Mouse (Mus musculus) forebrain, embryonic 16.5 days (tissue): ENCODE data around the gene Gfm2. TPM values are rescaled to one million over a fixed set of nuclear protein-coding genes. Genes with fewer than 3 reads are reported as not detected.
A peak's percentile ranks its signal among the peaks of the same experiment; 100 is the strongest.

Source experiments
- ATAC-seq: fragments of 200-750 bp; cut with Nextera tagmentation; 2 replicates; pipeline ENCODE4 v1.8.0; 2017; ENCODE audit warnings: mild to moderate bottlenecking, moderate library complexity
- H3K27ac ChIP-seq: fragments of 300-500 bp; sonication (generic); 2 replicates; pipeline ENCODE4 v1.5.1; 2014; ENCODE audit warnings: low read length, control low read depth
- H3K27me3 ChIP-seq: fragments of 300-500 bp; sonication (generic); replicated peaks from 2 replicates; pipeline ENCODE4 v1.6.1; 2014; ENCODE audit warnings: low read length; ENCODE audit not compliant: control insufficient read depth, insufficient read depth
- H3K36me3 ChIP-seq: fragments of 300-500 bp; sonication (generic); 2 replicates; pipeline ENCODE4 v1.6.1; 2014; ENCODE audit not compliant: control insufficient read depth, insufficient read depth
- H3K4me1 ChIP-seq: fragments of 300-500 bp; sonication (generic); replicated peaks from 2 replicates; pipeline ENCODE4 v1.6.1; 2014; ENCODE audit warnings: low read length; ENCODE audit not compliant: control insufficient read depth, insufficient read depth
- H3K4me2 ChIP-seq: fragments of 300-500 bp; sonication (generic); 2 replicates; pipeline ENCODE4 v1.6.1; 2014; ENCODE audit warnings: mild to moderate bottlenecking, low read length, control low read depth
- H3K4me3 ChIP-seq: fragments of 300-500 bp; sonication (generic); replicated peaks from 2 replicates; pipeline ENCODE4 v1.5.1; 2014; ENCODE audit warnings: mild to moderate bottlenecking, low read length, control low read depth
- H3K9ac ChIP-seq: fragments of 300-500 bp; sonication (generic); replicated peaks from 2 replicates; pipeline ENCODE4 v1.6.1; 2014; ENCODE audit warnings: low read depth, low read length, control low read depth
- H3K9me3 ChIP-seq: fragments of 300-500 bp; sonication (generic); 2 replicates; pipeline ENCODE4 v1.6.1; 2016; ENCODE audit warnings: low read length; ENCODE audit not compliant: control insufficient read depth
- WGBS: fragments of 180-500 bp; shearing (Covaris S2); extraction: QIAGEN DNeasy Blood & Tissue Kit; methylation state at CpG from one replicate; pipeline ENCODE4 v1.1.7; 2014; 5-methylcytosine and 5-hydroxymethylcytosine counted together
- polyA plus RNA-seq: library from polyadenylated mRNA; unstranded; fragments of >200 nt; fragmentation: Nextera tagmentation; extraction: Ambion mirVana; gene quantifications from 2 replicates; pipeline ENCODE4 v1.2.1, GENCODE M21; 2015

Gene Gfm2
- polyA plus RNA-seq, 1 experiment from 2014 or later = 35.1 TPM

DNA sequence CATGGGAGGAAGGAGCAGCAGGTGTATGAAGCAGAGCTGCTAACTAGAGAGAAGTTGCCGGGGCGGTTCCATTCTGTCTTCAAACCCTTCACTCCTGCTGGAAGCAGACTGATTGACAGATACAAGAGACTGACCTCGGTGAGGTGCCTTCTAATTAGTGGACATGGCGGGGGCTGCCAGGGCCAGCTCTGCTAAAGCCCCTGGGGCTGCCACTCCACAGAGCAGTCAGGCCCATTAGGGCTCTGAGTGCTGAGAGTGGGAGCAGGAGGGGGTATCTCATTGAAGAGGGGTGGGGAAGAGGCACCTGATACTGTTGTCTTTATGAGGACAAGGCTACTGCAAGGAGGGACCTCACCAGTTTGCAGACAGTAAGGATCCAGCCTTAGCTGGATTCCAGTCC, 77.8 kb downstream of the Gfm2 start:
- Histone ChIP-seq H3K27me3 (no peaks in the 10 kb centered on the region), H3K9ac (no peak overlapping the region), H3K27ac (no peak overlapping the region), H3K4me1 (no peaks in the 10 kb centered on the region; the same call in 1 of the 2 replicates), H3K36me3 (no peaks in the 10 kb centered on the region), H3K4me3 (no peak overlapping the region), H3K4me2 (no peak overlapping the region), H3K9me3 (peaks cover under 1% of the 10 kb centered on the region; the same call in 1 of the 2 replicates)
- 0 out of 2 replicates have a peak, but pooled peaks have one; percentile 31 for ATAC-seq
- WGBS = 11% methylated on average over 4 of the region's 4 CpGs

DNA sequence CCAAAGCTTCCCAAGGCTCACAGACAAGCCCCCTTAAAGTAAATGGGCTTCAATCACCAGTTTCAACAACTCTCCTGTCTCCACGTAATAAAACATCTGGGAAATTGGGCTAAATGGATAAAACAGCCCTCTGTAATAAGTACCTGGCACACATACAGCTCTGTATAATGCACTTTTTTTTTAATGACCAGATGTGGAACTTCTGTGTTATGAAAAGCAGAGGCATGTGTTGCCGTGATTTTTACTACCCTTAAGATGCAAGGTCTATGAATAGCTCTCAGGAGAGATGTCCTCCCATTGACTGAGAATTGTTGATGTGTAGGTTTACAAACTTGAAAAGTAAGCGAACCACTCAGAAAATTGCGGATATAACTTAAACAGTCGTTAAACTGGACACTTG, 78.5 kb downstream of the Gfm2 start:
- no peaks in the 10 kb centered on the region for H3K36me3 ChIP-seq
- ATAC-seq = no peak
- no peak overlapping the region for H3K9ac ChIP-seq
- H3K4me3 ChIP-seq = no peak overlapping the region
- 76% methylated on average over 5 of the region's 5 CpGs for WGBS
- H3K4me1 ChIP-seq = no peaks in the 10 kb centered on the region; the same call in 1 of the 2 replicates
- H3K27ac ChIP-seq = no peak overlapping the region
- H3K27me3 ChIP-seq = no peaks in the 10 kb centered on the region
- no peaks in the 10 kb centered on the region for H3K9me3 ChIP-seq
- H3K4me2 ChIP-seq = no peak overlapping the region

DNA sequence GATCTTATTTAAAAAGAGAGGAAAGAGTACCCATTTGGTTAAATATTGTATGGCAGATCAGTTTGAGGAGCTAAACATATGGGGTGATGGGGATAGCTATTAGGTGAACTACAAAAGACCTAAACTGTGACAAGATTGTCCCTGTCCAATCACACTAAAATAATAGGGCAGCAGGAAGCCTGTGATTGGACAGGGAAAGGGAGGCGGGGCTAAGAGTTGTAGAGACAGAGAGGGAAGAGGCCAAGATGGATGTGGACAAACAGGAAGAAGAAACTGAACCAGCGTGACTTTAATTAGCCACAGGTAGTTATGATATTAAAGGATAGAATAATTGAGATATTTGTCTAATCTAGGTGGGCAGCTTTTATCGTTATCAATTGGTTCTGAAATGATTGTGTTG, 82.3 kb downstream of the Gfm2 start:
- Histone ChIP-seq H3K4me2 (no peak overlapping the region), H3K27ac (no peak overlapping the region), H3K4me1 (no peaks in the 10 kb centered on the region), H3K9ac (no peak overlapping the region), H3K27me3 (no peaks in the 10 kb centered on the region), H3K4me3 (no peak overlapping the region), H3K9me3 (no peaks in the 10 kb centered on the region), H3K36me3 (no peaks in the 10 kb centered on the region)
- no peak for ATAC-seq
- 95% methylated on average over 3 of the region's 3 CpGs for WGBS

DNA sequence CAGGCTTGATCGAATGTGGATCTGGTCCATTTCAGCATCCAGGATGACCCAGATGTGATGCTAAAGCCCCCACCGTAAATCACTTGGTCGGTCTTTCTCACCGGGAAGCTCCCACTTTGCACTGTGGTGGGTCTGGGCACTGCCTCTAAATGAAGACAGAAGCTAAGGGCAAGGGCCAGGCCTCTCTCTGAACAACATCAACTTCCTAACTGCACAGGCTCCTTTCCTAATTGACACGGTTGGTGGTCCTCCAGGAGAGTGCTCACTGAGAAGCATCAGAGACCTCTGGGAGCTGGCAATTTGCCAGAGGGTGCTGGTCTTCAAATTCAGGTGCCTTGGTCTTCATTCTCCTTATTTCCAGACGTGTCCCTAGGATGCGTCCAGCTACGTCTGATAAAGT, 86.1 kb downstream of the Gfm2 start:
- Histone ChIP-seq H3K4me1 (no peaks in the 10 kb centered on the region), H3K4me2 (no peak overlapping the region), H3K27me3 (no peaks in the 10 kb centered on the region), H3K4me3 (no peak overlapping the region), H3K27ac (no peak overlapping the region), H3K9ac (no peak overlapping the region), H3K36me3 (no peaks in the 10 kb centered on the region), H3K9me3 (no peaks in the 10 kb centered on the region)
- 84% methylated on average over 8 of the region's 8 CpGs for WGBS
- ATAC-seq = no peak

DNA sequence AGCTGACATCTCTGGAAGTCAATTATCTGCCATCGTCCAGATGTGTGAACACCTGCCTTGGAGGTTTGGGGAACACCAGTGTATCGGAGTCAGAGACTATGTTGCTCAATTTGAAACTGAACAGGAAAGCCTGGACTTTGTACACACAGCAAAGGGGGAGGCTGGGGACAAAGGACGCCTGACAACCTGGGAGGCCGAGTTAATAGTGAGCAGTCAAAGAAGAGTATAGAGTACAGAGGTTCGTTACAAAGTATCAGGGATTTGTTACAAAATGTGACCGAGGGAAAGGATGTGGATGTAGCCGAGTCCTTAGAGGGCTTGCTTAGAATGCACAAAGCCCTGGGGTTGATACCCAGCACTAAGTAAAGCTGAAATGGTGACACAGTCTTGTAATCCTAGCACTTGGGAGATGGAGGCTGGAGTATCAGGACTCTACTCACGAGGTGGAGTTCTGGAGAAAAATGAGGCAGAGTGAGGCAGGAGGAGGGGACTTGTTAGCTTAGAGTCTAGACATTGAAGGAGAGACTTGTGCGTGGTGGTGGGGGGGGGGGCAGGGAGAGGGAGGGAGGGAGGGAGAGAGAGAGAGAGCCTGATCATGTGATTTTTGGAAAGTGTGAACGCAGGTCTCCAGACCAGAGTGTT, 86.7 kb downstream of the Gfm2 start:
- no peak overlapping the region for H3K9ac ChIP-seq
- H3K4me1 ChIP-seq = no peaks in the 10 kb centered on the region
- H3K4me2 ChIP-seq = no peak overlapping the region
- no peak overlapping the region for H3K4me3 ChIP-seq
- no peak for ATAC-seq
- no peaks in the 10 kb centered on the region for H3K9me3 ChIP-seq
- WGBS = 57% methylated on average over 10 of the region's 10 CpGs
- H3K27ac ChIP-seq = no peak overlapping the region
- H3K36me3 ChIP-seq = no peaks in the 10 kb centered on the region
- no peaks in the 10 kb centered on the region for H3K27me3 ChIP-seq

DNA sequence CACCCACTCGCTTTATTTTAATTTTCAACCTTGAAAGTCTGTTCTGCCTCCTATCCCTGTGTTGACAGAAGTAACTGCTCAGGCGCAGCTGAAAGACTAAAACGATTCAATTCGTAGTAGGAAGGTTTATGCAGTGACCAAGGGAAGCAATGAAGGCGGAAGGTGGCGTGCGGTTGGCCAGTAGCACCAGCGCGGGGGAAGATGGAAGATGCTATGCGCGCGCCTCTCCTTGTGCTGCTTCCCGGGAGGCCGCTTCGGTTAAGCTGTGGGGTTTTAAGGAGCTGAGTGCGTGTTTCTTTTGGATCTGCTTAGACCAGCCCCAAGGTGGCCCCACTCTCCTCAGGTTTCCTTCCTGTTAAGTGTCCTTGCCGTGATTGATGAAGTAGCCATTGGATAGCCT, 87.4 kb downstream of the Gfm2 start:
- Histone ChIP-seq H3K9ac (no peak overlapping the region), H3K4me1 (no peaks in the 10 kb centered on the region), H3K27ac (no peak overlapping the region), H3K4me2 (no peak overlapping the region), H3K4me3 (no peak overlapping the region), H3K9me3 (no peaks in the 10 kb centered on the region), H3K27me3 (no peaks in the 10 kb centered on the region), H3K36me3 (no peaks in the 10 kb centered on the region)
- ATAC-seq = no peak
- 83% methylated on average over 17 of the region's 17 CpGs for WGBS

DNA sequence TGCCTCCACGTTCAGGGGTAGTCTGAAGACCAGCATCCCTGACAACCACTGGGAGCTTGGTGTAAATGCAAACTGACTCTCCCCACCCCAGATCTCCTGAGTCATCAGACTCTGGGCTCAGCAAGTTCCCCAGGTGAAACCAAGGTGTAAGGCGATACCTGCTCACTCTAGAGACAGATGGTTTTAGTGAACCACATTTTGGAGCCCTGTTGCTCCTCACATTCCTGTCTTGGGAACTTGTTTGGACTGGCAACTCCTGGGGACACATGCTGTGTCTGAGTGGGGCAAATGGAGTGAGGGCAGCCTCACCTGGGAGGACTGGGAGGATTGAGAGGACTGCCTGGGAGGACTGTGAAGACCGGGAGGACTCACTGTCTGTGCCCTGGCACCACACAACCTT, 90.1 kb downstream of the Gfm2 start:
- ATAC-seq = no peak
- no peak overlapping the region for H3K4me2 ChIP-seq
- no peaks in the 10 kb centered on the region for H3K36me3 ChIP-seq
- H3K27me3 ChIP-seq = no peaks in the 10 kb centered on the region
- no peaks in the 10 kb centered on the region for H3K9me3 ChIP-seq
- no peak overlapping the region for H3K4me3 ChIP-seq
- no peak overlapping the region for H3K9ac ChIP-seq
- H3K27ac ChIP-seq = no peak overlapping the region
- H3K4me1 ChIP-seq = no peaks in the 10 kb centered on the region
- 95% methylated on average over 3 of the region's 3 CpGs for WGBS

DNA sequence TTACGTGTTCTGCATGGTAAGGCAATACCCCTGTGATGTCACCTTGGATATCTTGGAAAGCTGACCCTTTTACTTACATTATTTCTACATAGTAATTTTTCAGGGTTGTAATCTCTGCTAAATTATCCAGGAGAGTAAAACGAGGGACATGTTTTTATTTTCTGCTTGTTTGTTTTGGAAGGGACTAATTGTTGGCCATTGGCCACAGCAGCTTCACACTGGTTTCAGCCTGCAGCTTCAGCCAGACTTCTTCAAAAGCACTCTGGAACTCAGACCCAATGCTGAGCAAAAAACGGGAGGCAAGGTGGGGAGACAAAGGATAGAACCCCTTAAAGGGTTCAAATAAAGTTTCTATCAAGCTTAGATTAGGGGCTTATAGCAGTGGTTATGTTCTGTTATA, 92.4 kb downstream of the Gfm2 start:
- ATAC-seq = no peak
- 66% methylated on average over 3 of the region's 3 CpGs for WGBS
- H3K4me1 ChIP-seq = peaks cover 4% of the 10 kb centered on the region; the same call in 1 of the 2 replicates

More for the DNA sequence above, 92.4 kb downstream of the Gfm2 start:
- Histone ChIP-seq H3K27ac (no peak overlapping the region), H3K27me3 (no peaks in the 10 kb centered on the region), H3K4me3 (no peak overlapping the region), H3K4me2 (no peak overlapping the region), H3K9me3 (no peaks in the 10 kb centered on the region), H3K36me3 (no peaks in the 10 kb centered on the region), H3K9ac (no peak overlapping the region)
